Mouse (Mus musculus): Measurements from ENCODE around the gene Apbb1ip.

Apbb1ip gene

DNA sequence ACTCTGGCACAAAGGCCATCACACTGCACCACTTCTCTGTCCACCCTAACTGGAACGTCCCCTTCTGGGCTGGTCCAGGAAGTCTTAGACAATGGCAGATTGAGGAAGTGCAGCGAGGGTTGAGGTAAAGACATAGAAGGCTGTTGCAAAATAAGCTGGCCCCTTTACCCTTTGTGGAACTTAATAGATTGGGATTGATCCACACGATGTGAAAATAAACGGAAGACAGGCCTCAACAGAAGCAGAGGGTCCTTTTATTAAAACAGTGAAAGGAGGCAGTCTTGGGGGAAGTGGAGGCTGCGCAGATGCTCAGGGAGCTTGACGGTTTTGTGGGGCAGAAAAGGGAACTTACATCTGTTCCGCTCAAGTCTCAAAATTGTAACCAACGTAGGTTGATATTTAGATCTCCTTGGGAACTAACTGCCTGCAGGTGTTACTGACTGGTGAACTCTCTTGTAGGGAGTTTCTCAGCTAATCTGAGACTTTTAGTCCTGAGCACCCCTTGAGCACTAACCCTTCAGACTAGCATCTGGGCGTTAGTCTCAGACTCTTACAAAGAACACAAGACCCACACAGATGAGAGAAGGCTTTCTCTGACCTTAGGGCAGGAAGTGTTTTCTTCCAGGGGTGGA, at the start of gene Apbb1ip:
Apbb1ip (plus strand) TSS at position 546 of the 632 bp plus-strand sequence.
- DNase-seq (ENCODE audit: low read depth, low spot score) = no peak

GRCm38 (mm10) chr2:22727113-22727512, 46.8 kb upstream of the Apbb1ip start:
- DNase-seq (ENCODE audit: low read depth, low spot score) = no peak

DNA sequence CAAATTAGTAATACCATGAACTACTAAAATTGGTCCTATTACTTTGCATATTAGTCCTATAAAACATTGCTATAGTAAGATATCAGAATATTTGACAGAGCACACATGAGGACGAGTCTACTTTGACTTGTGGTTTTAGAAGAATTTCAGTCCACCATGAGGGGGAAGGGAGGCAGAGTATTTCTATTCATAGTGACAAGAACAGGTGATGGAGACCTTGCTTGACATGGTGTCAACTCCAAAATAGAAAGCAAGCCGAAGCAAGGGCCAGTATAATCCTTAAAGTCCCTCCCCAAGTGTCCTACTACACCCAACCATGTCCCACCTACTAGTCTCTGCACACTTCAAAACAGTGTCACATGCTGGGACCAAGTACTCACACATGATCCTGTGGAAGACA, 37.8 kb upstream of the Apbb1ip start:
- no peak for DNase-seq (ENCODE audit: low read depth, low spot score)

DNA sequence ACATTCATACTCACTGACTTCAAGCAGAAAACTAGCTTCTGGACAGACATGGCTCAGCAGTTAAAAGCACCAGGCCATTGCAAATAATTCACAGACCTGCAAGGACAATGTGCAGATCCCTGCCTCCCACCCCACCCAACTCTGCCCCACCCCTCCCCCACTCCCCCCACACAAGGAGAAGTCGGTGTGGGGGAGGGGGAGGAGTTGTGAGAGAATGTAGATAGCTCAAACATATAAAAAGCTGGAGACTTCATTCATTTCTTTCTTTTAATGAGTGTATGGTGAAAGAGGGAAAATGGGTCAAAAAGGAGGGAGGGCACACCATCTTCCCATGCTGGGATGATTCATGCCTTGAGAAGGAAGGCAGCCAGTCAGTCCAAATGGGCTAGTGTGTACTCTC, 34.5 kb upstream of the Apbb1ip start:
- peak; percentile 93 for DNase-seq (ENCODE audit: low read depth, low spot score)

GRCm38 (mm10) chr2:22740441-22740840, 33.5 kb upstream of the Apbb1ip start:
- DNase-seq (ENCODE audit: low read depth, low spot score) = peak; percentile 84

DNA sequence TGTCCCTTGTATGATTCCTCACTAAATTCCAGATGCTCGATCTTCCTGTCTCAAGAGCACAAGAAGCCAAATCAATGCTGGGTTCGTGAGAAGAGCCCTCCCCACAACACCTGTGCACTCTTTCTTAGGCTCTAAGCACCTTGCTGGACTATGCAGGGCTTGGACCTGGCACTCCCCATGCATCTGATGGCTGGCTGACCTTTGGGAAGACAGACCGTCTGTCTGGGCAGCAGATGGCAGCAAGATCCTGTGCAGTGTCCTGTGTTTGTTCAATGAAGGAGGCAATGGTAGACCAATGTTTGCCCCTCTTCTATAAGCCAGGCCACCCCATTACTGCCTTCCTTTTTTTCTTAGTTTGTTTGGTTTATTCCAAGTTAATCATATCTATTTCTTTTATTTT, 32.7 kb upstream of the Apbb1ip start:
- no peak for DNase-seq (ENCODE audit: low read depth, low spot score)

DNA sequence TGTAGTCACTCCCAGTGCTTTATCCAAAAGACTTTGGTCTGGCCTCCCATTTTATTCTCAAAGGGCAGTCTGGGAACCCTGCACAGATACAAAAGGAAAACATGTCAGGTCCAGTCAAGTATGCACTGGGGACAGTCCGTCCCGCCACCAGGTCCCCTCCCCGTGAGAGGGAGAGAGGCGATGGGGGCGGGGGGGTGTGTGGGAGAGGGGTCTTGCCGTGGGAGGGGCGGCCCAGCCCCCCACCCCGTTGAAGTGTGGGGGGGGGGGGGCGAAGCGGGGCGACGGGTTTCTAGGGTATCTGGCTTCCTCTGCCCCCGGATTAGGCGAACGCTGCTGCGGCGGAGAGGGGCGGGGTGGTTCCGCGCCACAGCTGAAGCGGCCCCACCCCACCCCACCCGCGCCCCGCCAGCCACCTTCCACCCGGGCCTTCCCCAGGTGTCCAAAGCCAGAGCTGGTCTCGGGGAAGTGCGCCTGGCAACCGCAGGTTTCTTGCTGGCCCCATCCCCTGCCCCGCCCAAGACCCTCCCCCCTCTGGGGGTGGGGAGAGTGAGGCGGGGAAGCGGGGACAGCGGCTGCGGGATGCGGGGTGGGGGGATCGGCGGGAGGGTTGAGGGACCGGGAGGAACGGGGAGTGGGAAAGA, 29.7 kb upstream of the Apbb1ip start:
- peak; percentile 59 for DNase-seq (ENCODE audit: low read depth, low spot score)

- peak; percentile 65 for DNase-seq (ENCODE audit: low read depth, low spot score)
Observed at GRCm38 (mm10) chr2:22744876-22745275, 29.0 kb upstream of the Apbb1ip start.

DNA sequence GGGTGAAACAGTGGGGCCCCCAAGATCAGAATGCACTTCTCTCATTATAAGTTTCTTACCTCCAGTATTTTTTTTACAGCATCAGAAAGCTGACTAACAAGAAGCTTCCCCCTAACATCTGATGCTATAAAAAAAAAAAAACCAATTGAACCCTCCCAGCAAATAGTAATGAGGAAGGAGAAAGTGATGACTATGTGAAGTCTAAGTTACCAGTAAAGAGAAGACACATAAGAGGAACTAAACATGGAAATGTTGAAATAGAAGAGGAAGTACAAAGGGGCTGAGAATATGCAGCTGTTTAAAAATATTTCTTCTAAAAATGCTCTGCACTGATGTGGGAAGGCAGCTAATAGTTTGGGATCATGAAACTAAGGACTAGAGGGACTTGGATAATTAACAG, 27.1 kb upstream of the Apbb1ip start:
- no peak for DNase-seq (ENCODE audit: low read depth, low spot score)

- DNase-seq (ENCODE audit: low read depth, low spot score) = no peak
Observed at GRCm38 (mm10) chr2:22747941-22748340, 26.0 kb upstream of the Apbb1ip start.

DNA sequence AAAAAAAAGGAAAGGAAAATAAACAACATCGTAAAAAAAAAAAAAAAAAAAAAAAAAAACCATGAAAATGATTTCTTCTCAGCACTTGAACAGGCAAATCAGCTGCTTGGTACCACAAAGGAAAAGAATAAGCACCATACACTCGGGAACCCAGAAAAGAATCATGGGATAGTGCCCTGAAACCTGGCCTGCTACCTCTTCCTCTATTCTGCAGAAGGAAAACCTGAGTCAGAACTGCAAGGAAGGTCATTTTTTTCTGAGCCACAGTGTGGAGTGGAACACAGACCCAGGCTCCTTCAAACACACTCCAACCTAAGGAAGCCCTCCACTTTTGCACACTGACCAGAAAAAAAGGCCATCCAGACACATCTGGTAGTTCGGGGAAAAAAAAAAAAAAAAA, 24.1 kb upstream of the Apbb1ip start:
- DNase-seq (ENCODE audit: low read depth, low spot score) = no peak

GRCm38 (mm10) chr2:22752492-22752891, 21.4 kb upstream of the Apbb1ip start:
- DNase-seq (ENCODE audit: low read depth, low spot score) = no peak

DNA sequence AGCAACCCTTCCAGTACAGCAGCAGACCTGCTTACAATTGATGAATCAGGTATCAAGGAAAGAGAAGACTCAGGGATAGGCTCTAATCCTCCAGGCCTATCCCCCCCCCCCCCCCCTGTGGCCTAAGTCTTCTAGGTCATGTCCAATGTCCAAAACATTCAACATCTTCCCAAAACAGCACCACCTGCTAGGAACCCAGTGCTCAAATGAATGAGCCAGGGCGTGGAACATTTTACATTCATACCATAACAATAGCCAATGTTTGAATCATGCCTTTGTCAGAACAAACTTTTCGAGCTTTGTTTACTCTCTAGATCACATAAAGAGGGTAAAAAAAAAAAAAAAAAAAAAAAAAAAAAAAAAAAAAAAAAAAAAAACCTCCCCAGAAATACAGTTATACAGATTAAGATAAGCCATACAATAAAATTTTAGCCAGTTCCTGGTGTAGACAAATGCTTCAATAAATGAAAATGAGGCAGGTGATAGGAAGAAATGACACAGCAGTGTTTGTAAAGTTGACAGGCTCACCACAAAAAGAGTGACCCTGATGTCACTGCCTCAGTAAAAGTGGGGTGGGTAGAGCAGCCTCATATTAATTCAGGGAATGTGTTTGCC, 20.3 kb upstream of the Apbb1ip start:
- DNase-seq (ENCODE audit: low read depth, low spot score) = peak; percentile 55

DNA sequence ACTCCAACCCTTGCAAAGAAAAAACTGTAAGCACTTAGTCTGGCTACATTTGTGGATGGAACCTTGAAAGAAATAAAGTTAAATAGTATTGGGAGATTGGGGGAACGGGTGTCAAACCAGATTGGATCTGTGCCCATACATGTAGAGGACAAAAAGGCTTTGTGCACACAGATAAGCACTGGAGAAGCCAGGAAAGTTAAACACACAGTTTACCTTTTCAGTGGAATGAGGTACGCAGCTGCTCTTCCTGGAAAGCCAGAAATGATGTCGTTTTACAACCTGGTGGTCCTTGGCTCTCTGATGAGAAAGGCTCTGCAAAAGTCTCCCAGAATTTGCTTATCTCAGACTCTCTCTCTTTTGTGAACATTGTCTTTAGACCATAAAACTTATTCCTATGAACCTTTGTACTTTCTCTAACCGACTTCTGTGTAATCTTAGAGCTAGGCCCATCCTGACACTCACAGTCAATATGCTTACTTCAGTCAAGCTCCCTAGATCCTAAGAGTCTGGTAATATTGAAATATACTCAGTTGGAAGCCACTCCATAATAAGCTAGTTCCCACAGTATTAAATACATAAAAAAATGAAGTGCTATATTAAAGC, 19.6 kb upstream of the Apbb1ip start:
- DNase-seq (ENCODE audit: low read depth, low spot score) = no peak

GRCm38 (mm10) chr2:22755561-22755960, 18.3 kb upstream of the Apbb1ip start:
- no peak for DNase-seq (ENCODE audit: low read depth, low spot score)

- DNase-seq (ENCODE audit: low read depth, low spot score) = peak; percentile 53
Observed at GRCm38 (mm10) chr2:22758310-22758972, 15.5 kb upstream of the Apbb1ip start.

DNA sequence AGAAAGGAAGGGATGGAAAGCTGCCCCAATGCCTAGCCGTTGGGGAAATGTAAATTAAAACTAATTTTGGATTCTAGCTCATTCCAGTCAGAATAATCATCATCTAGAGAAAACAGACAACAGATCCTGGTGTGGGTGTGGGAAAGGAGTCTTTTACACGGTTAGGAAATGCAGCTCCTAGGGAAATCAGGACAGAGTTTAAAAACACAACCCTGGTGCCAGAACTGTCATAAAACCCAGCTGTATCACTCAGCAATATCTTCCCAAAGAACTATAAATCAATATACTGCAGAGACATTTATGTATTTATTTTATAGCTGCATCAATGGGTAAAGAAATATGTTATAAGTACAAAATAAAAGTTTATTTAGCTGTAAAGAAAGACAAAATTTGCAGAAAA, 13.4 kb upstream of the Apbb1ip start:
- no peak for DNase-seq (ENCODE audit: low read depth, low spot score)

DNA sequence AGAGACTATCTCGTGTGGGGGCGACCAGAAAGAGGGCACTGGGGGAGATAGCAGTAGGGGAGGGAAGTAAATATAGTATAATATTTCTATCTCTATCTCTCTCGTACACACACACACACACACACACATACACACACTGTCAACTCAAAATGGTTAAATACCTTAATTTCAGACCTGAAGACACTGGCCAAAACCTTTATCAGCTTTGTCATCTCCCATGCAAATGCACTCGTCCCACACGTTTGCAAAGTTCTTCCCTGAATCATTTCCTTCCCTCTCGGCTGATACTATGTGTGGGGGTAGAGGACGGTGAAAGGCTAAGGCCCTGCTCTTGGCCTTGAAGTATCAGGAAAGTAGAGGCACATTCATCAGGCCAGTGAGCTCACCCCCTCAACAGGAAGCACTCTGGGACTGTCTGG, 12.8 kb upstream of the Apbb1ip start:
- no peak for DNase-seq (ENCODE audit: low read depth, low spot score)

- no peak for DNase-seq (ENCODE audit: low read depth, low spot score)
Observed at GRCm38 (mm10) chr2:22764774-22765387, 9.0 kb upstream of the Apbb1ip start.

DNA sequence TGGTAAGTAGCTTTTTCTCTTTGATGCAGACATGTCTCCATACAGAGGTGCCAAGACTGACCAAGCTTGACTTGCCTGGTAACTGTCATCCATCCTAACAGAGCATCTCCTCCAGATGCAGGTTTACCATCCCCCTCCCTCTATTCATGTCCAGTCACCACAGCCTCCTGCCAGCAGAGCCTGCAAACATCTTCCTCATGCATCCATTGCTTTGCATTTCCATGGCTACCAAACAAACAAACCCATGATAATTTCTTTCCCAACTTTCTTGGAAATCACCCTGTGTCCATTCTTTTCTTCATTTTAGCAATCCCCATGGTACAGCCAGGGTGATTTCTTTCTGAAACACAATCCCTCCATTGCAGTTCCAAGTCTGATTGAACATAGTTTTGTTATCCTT, 2.6 kb upstream of the Apbb1ip start:
- DNase-seq (ENCODE audit: low read depth, low spot score) = no peak

GRCm38 (mm10) chr2:22774181-22774751, 372 bp downstream of the Apbb1ip start:
- peak; percentile 59 for DNase-seq (ENCODE audit: low read depth, low spot score)
